Mouse (Mus musculus) cerebellum, adult 11 months (tissue): ENCODE results near the gene Hist1h2bf.
"Not testable (repeated sequence)": the region's sequence is repeated elsewhere in the genome, so short reads cannot be mapped to it uniquely, and the experiment has no call there.

Experiments
- DNase-seq: peaks from one replicate; pipeline ENCODE4 v3.0.0; 2022

Gene Hist1h2bf

DNA sequence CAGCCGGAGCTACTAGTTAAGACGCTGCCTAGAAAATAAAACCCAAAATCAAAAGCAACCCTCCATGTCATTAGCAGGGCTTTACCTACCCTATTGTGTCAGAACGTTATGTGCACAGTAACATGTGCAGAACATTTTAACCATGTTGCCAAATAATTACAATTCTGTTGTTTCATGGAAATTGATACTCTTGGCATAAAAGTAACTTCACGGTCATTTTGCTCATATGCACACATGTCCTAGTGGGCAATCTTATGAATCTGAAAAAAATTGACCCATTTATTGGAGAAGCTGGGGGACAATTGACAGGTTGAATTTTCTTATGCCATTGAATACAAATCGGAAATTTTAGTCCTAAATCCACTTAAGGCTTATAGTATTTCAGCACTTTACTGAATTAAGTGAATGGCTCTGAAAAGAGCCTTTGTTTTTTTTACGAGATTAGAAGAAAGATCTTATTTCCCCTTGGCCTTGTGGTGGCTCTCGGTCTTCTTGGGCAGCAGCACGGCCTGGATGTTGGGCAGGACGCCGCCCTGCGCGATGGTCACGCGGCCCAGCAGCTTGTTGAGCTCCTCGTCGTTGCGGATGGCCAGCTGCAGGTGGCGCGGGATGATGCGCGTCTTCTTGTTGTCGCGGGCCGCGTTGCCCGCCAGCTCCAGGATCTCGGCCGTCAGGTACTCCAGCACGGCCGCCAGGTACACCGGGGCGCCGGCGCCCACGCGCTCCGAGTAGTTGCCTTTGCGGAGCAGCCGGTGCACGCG lies 3.6 kb downstream of the Hist1h2bf start:
- DNase-seq = not testable (repeated sequence)

GRCm38 (mm10) chr13:23564482-23564881 lies 9.5 kb downstream of the Hist1h2bf start:
- DNase-seq = no peak

DNA sequence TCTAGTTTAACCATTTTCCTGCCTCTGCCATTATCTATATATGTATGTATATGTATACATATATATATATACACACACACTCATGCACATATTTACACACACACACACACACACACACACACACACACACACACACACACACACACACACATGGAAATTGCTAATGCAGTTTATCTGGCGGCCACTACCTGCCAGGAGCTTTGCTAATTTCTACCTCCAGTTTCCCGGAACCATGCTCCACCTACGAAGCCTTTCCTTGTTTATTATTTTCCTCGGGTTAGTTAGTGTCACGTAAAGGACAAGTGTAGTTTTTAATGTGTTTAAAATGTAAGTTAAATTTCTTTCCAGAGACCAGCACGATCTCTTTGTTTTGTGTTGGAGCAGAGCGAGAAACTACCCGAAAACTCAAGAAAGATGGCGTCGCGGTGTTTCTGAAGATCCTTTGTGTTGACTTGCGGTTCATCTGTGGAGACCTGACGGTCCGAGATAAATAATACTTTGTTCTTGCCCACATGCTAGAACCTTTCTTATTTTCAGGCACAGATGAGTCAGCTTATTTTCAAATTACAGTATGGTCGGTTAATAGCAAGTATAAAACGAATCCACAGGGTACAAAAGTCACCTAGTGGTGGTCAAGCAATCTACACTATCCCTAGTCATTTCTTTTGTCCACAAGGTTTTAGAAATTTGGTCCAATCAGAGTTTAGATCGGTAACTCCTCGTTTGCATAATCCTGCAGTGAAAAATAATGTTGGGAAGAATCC lies 11.1 kb downstream of the Hist1h2bf start:
- no peak for DNase-seq

DNA sequence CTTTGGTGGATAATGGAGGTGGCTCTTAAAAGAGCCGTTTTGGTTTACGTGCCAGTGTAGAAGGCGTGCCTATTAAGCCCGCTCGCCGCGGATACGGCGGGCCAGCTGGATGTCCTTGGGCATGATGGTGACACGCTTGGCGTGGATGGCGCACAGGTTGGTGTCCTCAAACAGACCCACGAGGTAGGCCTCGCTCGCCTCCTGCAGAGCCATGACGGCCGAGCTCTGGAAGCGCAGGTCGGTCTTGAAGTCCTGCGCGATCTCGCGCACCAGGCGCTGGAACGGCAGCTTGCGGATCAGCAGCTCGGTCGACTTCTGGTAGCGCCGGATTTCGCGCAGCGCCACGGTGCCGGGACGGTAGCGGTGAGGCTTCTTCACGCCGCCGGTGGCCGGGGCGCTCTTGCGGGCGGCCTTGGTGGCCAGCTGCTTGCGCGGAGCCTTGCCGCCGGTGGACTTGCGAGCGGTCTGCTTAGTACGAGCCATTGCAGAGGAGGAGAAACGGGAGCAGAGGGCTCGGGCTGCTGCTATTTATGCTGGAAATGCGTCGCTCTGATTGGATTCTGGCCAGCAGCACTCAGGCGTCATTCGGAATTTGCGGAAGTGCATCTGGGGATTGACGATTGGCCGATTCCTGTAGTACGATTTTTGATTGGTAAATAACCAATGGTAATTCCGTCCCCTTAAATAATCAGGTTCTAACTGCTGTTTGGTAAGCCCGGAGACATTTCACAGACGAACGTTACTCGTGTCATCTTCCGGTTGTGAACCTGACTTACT lies 11.9 kb downstream of the Hist1h2bf start, which contains the start of gene Hist1h3e:
Gene Hist1h3e (minus strand): TSS at position 487 of the 777 bp plus-strand sequence.
- DNase-seq = peak; percentile 90

DNA sequence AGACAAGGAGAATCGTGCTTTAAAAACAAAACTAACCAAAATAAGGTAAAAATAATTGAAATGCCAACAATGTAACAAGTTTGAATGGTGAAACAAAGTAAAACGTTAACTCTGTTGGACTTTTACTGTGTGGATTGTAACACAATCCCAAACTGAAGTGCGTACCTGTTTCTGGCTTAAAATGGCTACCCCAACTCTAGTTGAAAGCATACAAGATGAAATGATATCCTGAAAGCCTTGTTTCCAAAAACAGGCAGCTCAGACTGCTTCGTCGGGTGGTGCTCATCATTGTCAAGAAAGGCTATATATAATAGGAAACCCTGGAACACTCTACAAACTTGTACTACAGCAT lies 12.5 kb downstream of the Hist1h2bf start:
- not testable (repeated sequence) for DNase-seq

GRCm38 (mm10) chr13:23560699-23561098 lies 13.3 kb downstream of the Hist1h2bf start:
- DNase-seq = not testable (repeated sequence)

- no peak for DNase-seq
These were observed 17.1 kb downstream of the Hist1h2bf start for GRCm38 (mm10) chr13:23556906-23557305.

GRCm38 (mm10) chr13:23555839-23556416 lies 18.1 kb downstream of the Hist1h2bf start:
- DNase-seq = peak; percentile 54

DNA sequence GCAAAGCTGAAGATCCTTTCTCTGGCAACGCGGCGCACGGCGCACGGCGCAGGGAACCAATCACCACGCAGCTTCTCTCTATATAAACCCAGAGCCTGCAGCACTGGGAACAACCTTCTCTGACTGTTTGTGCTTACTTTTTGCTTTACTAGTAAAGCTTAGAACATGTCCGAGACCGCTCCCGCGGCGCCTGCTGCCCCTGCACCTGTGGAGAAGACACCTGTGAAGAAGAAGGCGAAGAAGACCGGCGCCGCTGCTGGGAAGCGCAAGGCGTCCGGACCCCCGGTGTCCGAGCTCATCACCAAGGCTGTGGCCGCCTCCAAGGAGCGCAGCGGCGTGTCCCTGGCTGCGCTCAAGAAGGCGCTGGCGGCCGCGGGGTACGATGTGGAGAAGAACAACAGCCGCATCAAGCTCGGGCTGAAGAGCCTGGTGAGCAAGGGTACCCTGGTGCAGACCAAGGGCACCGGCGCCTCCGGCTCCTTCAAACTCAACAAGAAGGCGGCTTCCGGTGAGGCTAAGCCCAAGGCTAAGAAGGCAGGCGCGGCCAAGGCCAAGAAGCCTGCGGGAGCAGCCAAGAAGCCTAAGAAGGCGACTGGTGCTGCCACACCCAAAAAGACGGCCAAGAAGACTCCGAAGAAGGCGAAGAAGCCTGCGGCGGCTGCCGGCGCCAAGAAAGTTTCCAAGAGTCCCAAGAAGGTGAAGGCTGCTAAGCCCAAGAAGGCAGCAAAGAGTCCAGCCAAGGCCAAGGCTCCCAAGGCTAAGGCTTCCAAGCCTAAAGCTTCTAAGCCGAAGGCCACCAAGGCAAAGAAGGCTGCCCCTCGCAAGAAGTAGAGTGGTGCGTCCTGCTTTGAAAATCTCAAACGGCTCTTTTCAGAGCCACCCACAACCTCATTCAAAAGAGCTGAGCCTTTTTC lies 18.8 kb downstream of the Hist1h2bf start:
- peak; percentile 65 for DNase-seq

GRCm38 (mm10) chr13:23554393-23554792 lies 19.6 kb downstream of the Hist1h2bf start:
- no peak for DNase-seq

- DNase-seq = no peak
These were observed 21.0 kb downstream of the Hist1h2bf start, which contains the start of gene Hist1h1d for GRCm38 (mm10) chr13:23552962-23553361. Gene Hist1h1d, plus strand, starts transcription at chr13:23553262.

GRCm38 (mm10) chr13:23551931-23552914 lies 21.8 kb downstream of the Hist1h2bf start:
- no peak for DNase-seq

GRCm38 (mm10) chr13:23551146-23551834 lies 22.7 kb downstream of the Hist1h2bf start, which contains the start of gene Hist1h4f:
Gene Hist1h4f, minus strand, starts transcription at chr13:23551648.
- peak; percentile 86 for DNase-seq

DNA sequence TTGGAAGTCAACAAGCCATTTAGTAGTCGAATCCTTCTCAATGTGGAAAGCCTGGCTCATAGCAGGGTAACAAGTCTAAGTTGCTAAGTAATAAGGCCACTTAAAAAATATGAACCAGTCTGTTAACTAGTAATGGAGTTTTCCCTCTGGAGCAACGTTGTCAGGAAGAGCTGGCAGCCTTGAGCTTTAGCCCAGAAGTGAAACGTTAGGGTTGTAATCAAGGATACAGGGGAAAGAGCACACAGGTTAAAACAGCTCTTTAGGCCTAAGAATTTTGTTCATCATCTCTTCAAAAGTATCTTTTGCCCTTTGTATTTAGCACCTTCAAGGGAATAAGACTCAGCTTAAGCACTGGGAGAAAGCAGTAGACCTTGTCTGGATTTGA lies 23.2 kb downstream of the Hist1h2bf start:
- no peak for DNase-seq

DNA sequence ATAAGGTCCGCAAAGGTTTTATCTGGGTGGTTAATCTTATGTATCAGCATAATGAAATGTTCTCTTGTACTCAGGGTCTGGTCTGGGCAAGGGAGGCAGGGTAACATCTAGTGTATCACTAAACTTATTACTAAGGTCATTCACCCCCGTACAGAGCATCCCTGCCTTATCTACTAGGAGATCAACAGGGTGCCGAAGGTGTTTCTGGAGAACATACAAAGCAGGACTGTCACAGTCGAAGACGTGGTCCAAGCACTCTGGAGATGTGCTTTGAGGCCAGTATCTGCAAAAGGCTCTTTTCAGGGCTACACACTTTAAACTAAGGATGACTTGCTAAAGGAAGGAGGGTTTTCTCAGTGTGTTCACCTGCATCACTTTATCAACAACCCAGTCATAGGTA lies 27.3 kb downstream of the Hist1h2bf start:
- DNase-seq = no peak

GRCm38 (mm10) chr13:23544787-23545120 lies 29.2 kb downstream of the Hist1h2bf start:
- not testable (repeated sequence) for DNase-seq

GRCm38 (mm10) chr13:23543965-23544786 lies 29.8 kb downstream of the Hist1h2bf start, which contains the start of gene Hist1h3f:
Gene Hist1h3f, plus strand, starts transcription at chr13:23544052.
- peak; percentile 68 for DNase-seq

GRCm38 (mm10) chr13:23542999-23543607 lies 30.9 kb downstream of the Hist1h2bf start, which contains the start of gene Hist1h2bh:
Gene Hist1h2bh, minus strand, starts transcription at chr13:23543392.
- not testable (repeated sequence) for DNase-seq
